Mouse (Mus musculus) heart, embryonic 14.5 days (tissue): ENCODE measurements around the gene Cct7. TPM values are rescaled to one million over a fixed set of nuclear protein-coding genes. Genes with fewer than 3 reads are reported as not detected.

Experiments
- ATAC-seq: fragments of 200-750 bp; cut with Nextera tagmentation; 2 replicates; pipeline ENCODE4 v1.8.0; 2017; ENCODE audit warnings: low read depth, moderate TSS enrichment; ENCODE audit not compliant: insufficient number of reproducible peaks, insufficient read depth, low FRiP score
- H3K27ac ChIP-seq, 2 experiments: fragments of 200-500 bp in 1 of 2; fragments of 300-500 bp in 1 of 2; sonication (generic) in 1 of 2; replicated peaks in 1 of 2; 2 replicates each; pipeline ENCODE4 v1.5.1; 2012 to 2014; ENCODE audit warnings: low read depth in 2 of 2, low read length in 2 of 2, control low read depth in 1 of 2, mild to moderate bottlenecking in 1 of 2, mixed read lengths in 1 of 2; ENCODE audit not compliant: control insufficient read depth in 1 of 2, insufficient read depth in 1 of 2
- H3K27me3 ChIP-seq: fragments of 300-500 bp; sonication (generic); 2 replicates; pipeline ENCODE4 v1.6.1; 2014; ENCODE audit warnings: mild to moderate bottlenecking, low read length, control low read depth; ENCODE audit not compliant: control insufficient read depth, insufficient read depth
- H3K36me3 ChIP-seq: fragments of 300-500 bp; sonication (generic); 2 replicates; pipeline ENCODE4 v1.6.1; 2014; ENCODE audit warnings: mild to moderate bottlenecking, control low read depth, low read length, mixed read lengths; ENCODE audit not compliant: control insufficient read depth, insufficient read depth
- H3K4me1 ChIP-seq, 2 experiments: fragments of 200-500 bp in 1 of 2; fragments of 300-500 bp in 1 of 2; sonication (generic) in 1 of 2; 2 replicates each; pipeline ENCODE4 v1.6.1; 2012 to 2014; ENCODE audit warnings: low read length in 2 of 2, control low read depth in 1 of 2, mixed read lengths in 1 of 2; ENCODE audit not compliant: control insufficient read depth in 2 of 2, insufficient read depth in 2 of 2
- H3K4me2 ChIP-seq: fragments of 300-500 bp; sonication (generic); 2 replicates; pipeline ENCODE4 v1.6.1; 2014; ENCODE audit warnings: mild to moderate bottlenecking, low read length
- H3K4me3 ChIP-seq, 2 experiments: fragments of 200-500 bp in 1 of 2; fragments of 300-500 bp in 1 of 2; sonication (generic) in 1 of 2; 2 replicates each; pipeline ENCODE4 v1.5.1; 2012 to 2014; ENCODE audit warnings: low read length in 2 of 2, mild to moderate bottlenecking in 2 of 2, control low read depth in 1 of 2, low read depth in 1 of 2, moderate library complexity in 1 of 2; ENCODE audit not compliant: control insufficient read depth in 1 of 2, insufficient read depth in 1 of 2
- H3K9ac ChIP-seq: fragments of 300-500 bp; sonication (generic); 2 replicates; pipeline ENCODE4 v1.6.1; 2014; ENCODE audit warnings: mild to moderate bottlenecking, low read length
- H3K9me3 ChIP-seq: fragments of 300-500 bp; sonication (generic); 2 replicates; pipeline ENCODE4 v1.6.1; 2016; ENCODE audit warnings: low read length, control low read depth; ENCODE audit not compliant: control insufficient read depth
- WGBS: fragments of 180-500 bp; shearing (Covaris S2); extraction: QIAGEN DNeasy Blood & Tissue Kit; methylation state at CpG from one replicate; pipeline ENCODE4 v1.1.7; 2014; 5-methylcytosine and 5-hydroxymethylcytosine counted together
- polyA plus RNA-seq: library from polyadenylated mRNA; unstranded; fragments of >200 nt; fragmentation: Nextera tagmentation; extraction: Ambion mirVana; gene quantifications from 2 replicates; pipeline ENCODE4 v1.2.1, GENCODE M21; 2014

Cct7 gene
- polyA plus RNA-seq, 1 experiment from 2014 or later: 372 TPM

- ATAC-seq: no peak; the same call in 1 of the 2 replicates
- no peak overlapping the region for H3K27ac ChIP-seq
- 1% methylated on average over 79 of the region's 90 CpGs for WGBS
Observed at GRCm38 (mm10) chr6:85512577-85513530, 61.5 kb downstream of the Cct7 start.

GRCm38 (mm10) chr6:85513531-85513910, 62.2 kb downstream of the Cct7 start, which contains the start of gene Egr4:
TSS of gene Egr4 (minus strand) at chr6:85513589.
- peak; percentile 60 for ATAC-seq
- Histone ChIP-seq H3K27me3 (peaks cover 84% of the 10 kb centered on the region), H3K4me3 (peak within 1 kb of the TSS; percentile 46 to 49), H3K4me2 (peak within 1 kb of the TSS; percentile 87), H3K36me3 (no peaks in the 10 kb centered on the region), H3K9ac (no peak within 1 kb of the TSS), H3K27ac (no peak within 1 kb of the TSS), H3K4me1 (peaks cover 0 to 17% of the 10 kb centered on the region in 2 experiments; a peak in 3 of 4 replicates), H3K9me3 (no peaks in the 10 kb centered on the region; the same call in 1 of the 2 replicates)
- WGBS: under 1% methylated on average over 38 of the region's 38 CpGs

More at GRCm38 (mm10) chr6:85512577-85513530, 61.5 kb downstream of the Cct7 start:
- Histone ChIP-seq H3K36me3 (no peaks in the 10 kb centered on the region), H3K4me3 (peak overlapping the region; percentile 46 to 49), H3K27me3 (peaks cover 90% of the 10 kb centered on the region), H3K4me2 (peak overlapping the region; percentile 87), H3K4me1 (peaks cover 0 to 17% of the 10 kb centered on the region in 2 experiments; a peak in 3 of 4 replicates), H3K9me3 (no peaks in the 10 kb centered on the region; the same call in 1 of the 2 replicates), H3K9ac (no peak overlapping the region)

GRCm38 (mm10) chr6:85515941-85516340, 64.6 kb downstream of the Cct7 start:
- H3K27me3 ChIP-seq: peaks cover 60% of the 10 kb centered on the region
- H3K9me3 ChIP-seq: no peaks in the 10 kb centered on the region; the same call in 1 of the 2 replicates
- no peaks in the 10 kb centered on the region for H3K36me3 ChIP-seq
- H3K4me1 ChIP-seq: peaks cover 0 to 17% of the 10 kb centered on the region in 2 experiments; a peak in 3 of 4 replicates
- WGBS: 64% methylated on average over 4 of the region's 4 CpGs
- ATAC-seq: no peak
- no peak overlapping the region for H3K9ac ChIP-seq
- no peak overlapping the region for H3K4me2 ChIP-seq
- no peak overlapping the region for H3K4me3 ChIP-seq
- no peak overlapping the region for H3K27ac ChIP-seq

Other genes starting within 250 kb of the Cct7 start
- 2.7 and 3.1 TPM in 2 replicates for gene Sfxn5, start 118.1 kb upstream of the Cct7 start, polyA plus RNA-seq
- gene Rab11fip5, start 76.9 kb upstream of the Cct7 start, polyA plus RNA-seq: 36.5 and 42.2 TPM in 2 replicates
- gene Noto, start 27.6 kb upstream of the Cct7 start, polyA plus RNA-seq: not detected in 2 replicates
- 30.5 and 33.5 TPM in 2 replicates for gene Smyd5, start 19.5 kb upstream of the Cct7 start, polyA plus RNA-seq
- 26.0 and 28.8 TPM in 2 replicates for gene Pradc1, start 456 bp downstream of the Cct7 start, polyA plus RNA-seq
- not detected in 2 replicates for gene Fbxo41, start 51.5 kb downstream of the Cct7 start, polyA plus RNA-seq
- not detected in 2 replicates for gene Egr4, start 62.1 kb downstream of the Cct7 start, polyA plus RNA-seq
- 2.8 and 3.0 TPM in 2 replicates for gene Alms1, start 136.0 kb downstream of the Cct7 start, polyA plus RNA-seq